In genomic region chr16:88203985-88204384, GRCm38 (mm10) we compare ENCODE assay signal across 4 mouse cellular contexts.
"Had no signal": no experiment of that assay in that cellular context is flagged by ENCODE, and none has a peak within 500 bp of the region (broad histone marks: within the 10 kb centered on the region; RNA-seq: fewer than 3 reads in every experiment).

No protein-coding gene starts in this region.

- H3K4me1 ChIP-seq: liver, embryonic 13.5 days had no signal

- H3K27me3 ChIP-seq: liver, embryonic 13.5 days had no signal

- H3K9ac ChIP-seq: liver, embryonic 13.5 days had no signal

- DNase-seq: liver, embryonic 13.5 days had no signal

- H3K27ac ChIP-seq: kidney, postnatal 0 days; layer of hippocampus, adult 2 months; liver, embryonic 13.5 days; macrophage had no signal

- H3K36me3 ChIP-seq: liver, embryonic 13.5 days had no signal

- H3K4me3 ChIP-seq: layer of hippocampus, adult 2 months; liver, embryonic 13.5 days had no signal

- H3K9me3 ChIP-seq: liver, embryonic 13.5 days had no signal

- H3K4me2 ChIP-seq: liver, embryonic 13.5 days had no signal
